Mouse (Mus musculus): Measurements from ENCODE around the gene Slc12a9. TPM values are rescaled to one million over a fixed set of nuclear protein-coding genes. Genes with fewer than 3 reads are reported as not detected.
A peak's percentile ranks its signal among the peaks of the same experiment; 100 is the strongest.

Slc12a9 gene
- polyA plus RNA-seq, 1 experiment, result 14.8 TPM

DNA sequence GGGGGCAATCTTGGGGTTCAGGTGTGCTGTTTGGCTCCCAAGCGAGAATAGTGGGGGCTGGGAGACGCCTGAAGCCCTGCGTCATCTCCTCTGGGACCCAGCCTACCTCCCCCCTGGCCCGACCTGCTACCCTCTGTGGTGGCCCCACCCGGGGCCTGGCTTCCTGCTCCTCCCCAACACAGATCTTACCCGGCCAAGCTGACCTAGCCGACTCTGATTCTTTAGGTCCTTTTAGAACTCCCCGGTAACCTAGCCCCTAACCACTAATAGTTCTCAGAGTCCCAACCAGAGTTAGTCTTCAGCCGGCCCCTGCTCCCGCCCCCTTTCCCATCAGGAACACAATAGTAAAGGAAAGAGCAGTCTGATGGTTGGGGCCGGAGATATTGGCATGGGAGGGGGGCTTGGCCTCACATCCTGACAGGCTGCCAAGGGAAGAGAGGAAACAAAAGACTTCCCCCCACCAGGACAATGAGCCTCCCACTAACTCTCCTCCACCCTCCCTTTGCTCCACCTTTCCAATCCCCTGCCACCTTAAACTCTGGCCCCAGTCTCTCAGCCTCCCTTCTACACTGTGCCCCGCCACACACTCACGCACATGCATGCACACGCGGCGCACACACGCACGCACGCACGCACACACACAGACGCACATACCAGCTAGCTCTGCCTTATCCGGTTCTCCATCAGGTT, 6.0 kb upstream of the Slc12a9 start:
- H3K36me3 ChIP-seq (ENCODE audit: control insufficient read depth, insufficient read depth, low read length), result no peaks in the 10 kb centered on the region
- no peaks in the 10 kb centered on the region for H3K27me3 ChIP-seq (ENCODE audit: control insufficient read depth, insufficient read depth, low read length)
- peaks cover 21% of the 10 kb centered on the region for H3K4me1 ChIP-seq (ENCODE audit: control insufficient read depth, insufficient read depth, insufficient read length, low read length)
- TF ChIP-seq CTCF (IDR thresholded peaks at IDR 0.05; ENCODE audit: extremely low read depth, insufficient read length, insufficient replicate concordance, low read depth, low read length) (no peak), POLR2A (IDR thresholded peaks at IDR 0.05; ENCODE audit: low read depth, low read length) (no peak)
- peak overlapping the region; percentile 17; the same call in 1 of the 2 replicates for H3K27ac ChIP-seq (ENCODE audit: insufficient read depth, low read depth, low read length)
- 34% methylated on average over 22 of the region's 22 CpGs for WGBS
- H3K4me3 ChIP-seq (ENCODE audit: low read depth, low read length), result peak overlapping the region; percentile 65

DNA sequence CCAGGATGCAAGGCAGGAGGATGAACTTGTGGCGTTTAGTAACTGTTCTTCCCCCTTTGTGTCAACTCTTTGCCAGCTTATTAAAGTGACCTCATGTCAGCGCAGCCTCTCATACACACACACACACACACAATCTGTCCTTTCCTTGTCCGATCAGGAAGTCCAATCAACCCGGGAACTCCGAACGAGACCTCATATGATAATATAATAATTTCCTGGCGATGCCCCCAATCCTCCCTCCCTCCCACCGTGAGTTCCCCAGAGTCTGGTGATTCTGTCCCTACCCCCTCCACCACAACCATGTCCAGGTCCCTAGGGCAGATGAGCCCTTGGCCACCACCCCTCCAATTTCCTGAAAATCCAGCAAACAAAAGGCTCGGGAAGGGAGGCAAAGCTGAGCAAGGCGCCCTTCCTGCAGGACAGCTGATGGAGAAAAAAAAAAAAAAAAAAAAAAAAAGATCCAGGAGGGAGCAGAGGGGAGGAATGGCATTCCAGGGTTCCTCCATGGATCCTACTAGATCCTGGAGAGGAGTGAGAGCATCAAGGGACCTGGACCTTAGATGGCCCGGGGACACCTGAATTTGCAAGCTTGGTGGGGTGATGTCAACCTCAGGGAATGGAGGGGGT, 5.4 kb upstream of the Slc12a9 start:
- 2% methylated on average over 11 of the region's 11 CpGs for whole genome bisulfite sequencing

DNA sequence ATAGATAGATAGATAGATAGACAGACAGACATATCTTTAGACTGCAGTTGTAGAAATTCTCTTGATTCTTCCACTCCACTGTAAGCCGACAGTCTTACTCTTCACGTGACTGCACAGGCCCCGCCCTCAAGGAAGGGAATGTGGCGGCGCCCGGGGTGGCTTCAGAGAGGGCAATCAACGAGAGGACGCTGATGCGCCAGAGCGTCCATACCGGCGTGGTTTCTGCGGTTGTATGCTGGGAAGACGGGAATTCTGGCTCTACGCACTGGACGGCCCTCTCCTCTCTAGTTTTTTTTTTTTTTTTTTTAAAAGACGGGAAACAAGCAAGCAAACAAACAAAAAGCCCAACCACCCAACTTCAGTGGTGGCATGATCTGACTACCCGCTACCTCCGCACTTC, 4.9 kb upstream of the Slc12a9 start:
- 0 out of 2 replicates have a peak, but pooled peaks have one; percentile 5 for TF ChIP-seq CTCF (IDR thresholded peaks at IDR 0.05; ENCODE audit: extremely low read depth, insufficient read length, insufficient replicate concordance, low read depth, low read length)
- peak; percentile 55; the same call in 1 of the 2 replicates for TF ChIP-seq POLR2A (IDR thresholded peaks at IDR 0.05; ENCODE audit: low read depth, low read length)
- peak overlapping the region; percentile 67 for H3K27ac ChIP-seq (ENCODE audit: insufficient read depth, low read depth, low read length)

More for the DNA sequence above, 5.4 kb upstream of the Slc12a9 start:
- peaks cover 21% of the 10 kb centered on the region for H3K4me1 ChIP-seq (ENCODE audit: control insufficient read depth, insufficient read depth, insufficient read length, low read length)
- H3K4me3 ChIP-seq (ENCODE audit: low read depth, low read length), result peak overlapping the region; percentile 65
- no peaks in the 10 kb centered on the region for H3K27me3 ChIP-seq (ENCODE audit: control insufficient read depth, insufficient read depth, low read length)
- no peaks in the 10 kb centered on the region for H3K36me3 ChIP-seq (ENCODE audit: control insufficient read depth, insufficient read depth, low read length)
- TF ChIP-seq POLR2A (IDR thresholded peaks at IDR 0.05; ENCODE audit: low read depth, low read length) (no peak), CTCF (IDR thresholded peaks at IDR 0.05; ENCODE audit: extremely low read depth, insufficient read length, insufficient replicate concordance, low read depth, low read length) (0 out of 2 replicates have a peak, but pooled peaks have one; percentile 2)
- peak overlapping the region; percentile 67 for H3K27ac ChIP-seq (ENCODE audit: insufficient read depth, low read depth, low read length)

DNA sequence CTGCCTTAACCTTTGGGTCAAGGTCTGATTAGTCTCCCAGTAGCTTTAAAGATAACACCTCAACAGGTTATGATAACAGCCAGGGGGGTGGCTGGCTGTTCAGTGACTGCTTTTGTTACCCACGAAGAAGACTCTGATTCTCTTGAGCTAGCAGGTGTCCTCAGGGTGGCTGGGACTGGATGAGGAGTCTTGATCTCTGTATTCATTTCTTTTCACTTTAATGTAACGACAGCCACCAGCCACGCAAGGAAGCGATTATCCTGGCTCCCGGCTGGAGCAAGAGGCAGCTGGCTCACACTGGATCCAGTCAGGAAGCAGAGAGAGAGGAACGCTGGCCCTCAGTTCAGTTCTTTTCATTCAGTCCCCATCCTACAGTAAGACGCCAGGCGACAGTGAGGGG, 3.8 kb upstream of the Slc12a9 start:
- TF ChIP-seq POLR2A (IDR thresholded peaks at IDR 0.05; ENCODE audit: low read depth, low read length) (no peak), CTCF (IDR thresholded peaks at IDR 0.05; ENCODE audit: extremely low read depth, insufficient read length, insufficient replicate concordance, low read depth, low read length) (no peak; the same call in 1 of the 2 replicates)
- H3K4me3 ChIP-seq (ENCODE audit: low read depth, low read length), result no peak overlapping the region
- H3K4me1 ChIP-seq (ENCODE audit: control insufficient read depth, insufficient read depth, insufficient read length, low read length), result peaks cover 18% of the 10 kb centered on the region
- no peaks in the 10 kb centered on the region for H3K27me3 ChIP-seq (ENCODE audit: control insufficient read depth, insufficient read depth, low read length)
- 20% methylated on average over 8 of the region's 8 CpGs for WGBS
- no peaks in the 10 kb centered on the region for H3K36me3 ChIP-seq (ENCODE audit: control insufficient read depth, insufficient read depth, low read length)
- peak overlapping the region; percentile 68 for H3K27ac ChIP-seq (ENCODE audit: insufficient read depth, low read depth, low read length)

More for the DNA sequence above, 4.9 kb upstream of the Slc12a9 start:
- WGBS, result under 1% methylated on average over 19 of the region's 19 CpGs
- Histone ChIP-seq H3K4me3 (ENCODE audit: low read depth, low read length) (peak overlapping the region; percentile 65), H3K36me3 (ENCODE audit: control insufficient read depth, insufficient read depth, low read length) (no peaks in the 10 kb centered on the region), H3K4me1 (ENCODE audit: control insufficient read depth, insufficient read depth, insufficient read length, low read length) (peaks cover 21% of the 10 kb centered on the region), H3K27me3 (ENCODE audit: control insufficient read depth, insufficient read depth, low read length) (no peaks in the 10 kb centered on the region)

DNA sequence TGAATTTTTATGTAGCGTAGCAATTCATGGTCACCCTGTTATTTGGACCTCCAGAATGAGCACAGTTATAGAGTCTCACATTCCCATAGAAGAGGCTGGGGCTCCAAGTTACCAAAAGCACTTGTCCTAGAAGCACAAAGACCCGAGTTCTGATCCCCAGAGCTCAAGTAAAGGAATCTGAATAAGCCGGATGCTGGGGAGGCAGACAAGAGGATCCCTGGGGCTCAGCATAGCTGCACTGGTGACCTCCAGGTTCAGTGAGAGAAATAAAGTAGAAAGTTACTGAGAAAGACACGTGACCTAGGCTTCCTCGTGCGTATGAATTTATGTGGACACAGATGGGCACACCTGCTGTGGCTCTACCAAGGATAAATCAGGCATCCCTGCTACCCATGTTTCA, 1.7 kb upstream of the Slc12a9 start:
- 50% methylated on average over 6 of the region's 6 CpGs for WGBS

DNA sequence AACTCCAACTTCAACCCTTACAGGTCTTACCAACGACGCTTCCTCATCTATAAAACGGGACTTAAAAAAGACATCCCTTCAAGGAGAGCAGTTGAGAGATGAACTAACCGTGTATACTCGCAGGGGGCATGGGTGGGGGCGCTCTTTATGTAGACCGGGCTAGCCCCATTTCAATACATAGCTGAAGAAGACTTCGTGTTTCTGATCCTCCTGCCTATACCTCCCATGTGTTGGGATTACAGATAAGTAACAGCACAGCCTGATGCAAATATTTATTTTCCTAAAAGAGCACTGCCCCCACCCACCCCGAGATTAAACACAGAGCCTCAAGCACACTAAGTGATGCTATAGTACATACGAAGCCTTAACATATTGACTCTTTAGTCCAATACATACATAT, 920 bp upstream of the Slc12a9 start:
- H3K27me3 ChIP-seq (ENCODE audit: control insufficient read depth, insufficient read depth, low read length), result no peaks in the 10 kb centered on the region
- TF ChIP-seq POLR2A (IDR thresholded peaks at IDR 0.05; ENCODE audit: low read depth, low read length) (no peak), CTCF (IDR thresholded peaks at IDR 0.05; ENCODE audit: extremely low read depth, insufficient read length, insufficient replicate concordance, low read depth, low read length) (no peak)
- H3K27ac ChIP-seq (ENCODE audit: insufficient read depth, low read depth, low read length), result no peak overlapping the region
- peaks cover 17% of the 10 kb centered on the region for H3K4me1 ChIP-seq (ENCODE audit: control insufficient read depth, insufficient read depth, insufficient read length, low read length)
- 19% methylated on average over 10 of the region's 10 CpGs for WGBS
- H3K4me3 ChIP-seq (ENCODE audit: low read depth, low read length), result peak overlapping the region; percentile 94; the same call in 1 of the 2 replicates
- H3K36me3 ChIP-seq (ENCODE audit: control insufficient read depth, insufficient read depth, low read length), result no peaks in the 10 kb centered on the region

More for the DNA sequence above, 1.7 kb upstream of the Slc12a9 start:
- H3K27me3 ChIP-seq (ENCODE audit: control insufficient read depth, insufficient read depth, low read length), result no peaks in the 10 kb centered on the region
- no peak for TF ChIP-seq POLR2A (IDR thresholded peaks at IDR 0.05; ENCODE audit: low read depth, low read length)
- TF ChIP-seq CTCF (IDR thresholded peaks at IDR 0.05; ENCODE audit: extremely low read depth, insufficient read length, insufficient replicate concordance, low read depth, low read length), result no peak
- no peak overlapping the region for H3K27ac ChIP-seq (ENCODE audit: insufficient read depth, low read depth, low read length)
- H3K4me3 ChIP-seq (ENCODE audit: low read depth, low read length), result no peak overlapping the region
- H3K36me3 ChIP-seq (ENCODE audit: control insufficient read depth, insufficient read depth, low read length), result no peaks in the 10 kb centered on the region
- H3K4me1 ChIP-seq (ENCODE audit: control insufficient read depth, insufficient read depth, insufficient read length, low read length), result peaks cover 18% of the 10 kb centered on the region
